Mouse (Mus musculus) midbrain, embryonic 14.5 days (tissue): ENCODE data around the gene Cd207. TPM values are rescaled to one million over a fixed set of nuclear protein-coding genes. Genes with fewer than 3 reads are reported as not detected.

Experiments used
- ATAC-seq: fragments of 200-750 bp; cut with Nextera tagmentation; 2 replicates; pipeline ENCODE4 v1.8.0; 2017; ENCODE audit warnings: moderate number of reproducible peaks, moderate library complexity; ENCODE audit not compliant: low FRiP score, low TSS enrichment
- DNase-seq: peaks from one replicate; pipeline ENCODE4 v3.0.0-alpha.2; 2015
- H3K27ac ChIP-seq: fragments of 300-500 bp; sonication (generic); replicated peaks from 2 replicates; pipeline ENCODE4 v1.5.1; 2014; ENCODE audit warnings: mild to moderate bottlenecking, low read depth, low read length, moderate library complexity
- H3K27me3 ChIP-seq: fragments of 300-500 bp; sonication (generic); 2 replicates; pipeline ENCODE4 v1.6.1; 2014; ENCODE audit warnings: low read length, control low read depth, mixed read lengths; ENCODE audit not compliant: control insufficient read depth, insufficient read depth
- H3K36me3 ChIP-seq: fragments of 300-500 bp; sonication (generic); 2 replicates; pipeline ENCODE4 v1.6.1; 2014; ENCODE audit warnings: low read length, control low read depth; ENCODE audit not compliant: control insufficient read depth, insufficient read depth
- H3K4me1 ChIP-seq: fragments of 300-500 bp; sonication (generic); 2 replicates; pipeline ENCODE4 v1.6.1; 2014; ENCODE audit warnings: mild to moderate bottlenecking, antibody characterized with exemption, low read length, control low read depth; ENCODE audit not compliant: control insufficient read depth, insufficient read depth
- H3K4me2 ChIP-seq: fragments of 300-500 bp; sonication (generic); 2 replicates; pipeline ENCODE4 v1.6.1; 2014; ENCODE audit warnings: mild to moderate bottlenecking, low read length, moderate library complexity
- H3K4me3 ChIP-seq: fragments of 300-500 bp; sonication (generic); replicated peaks from 2 replicates; pipeline ENCODE4 v1.5.1; 2014; ENCODE audit warnings: low read depth, low read length
- H3K9ac ChIP-seq: fragments of 300-500 bp; sonication (generic); replicated peaks from 2 replicates; pipeline ENCODE4 v1.6.1; 2014; ENCODE audit warnings: mild to moderate bottlenecking, low read length, moderate library complexity
- H3K9me3 ChIP-seq: fragments of 300-500 bp; sonication (generic); 2 replicates; pipeline ENCODE4 v1.6.1; 2016; ENCODE audit warnings: low read length, control low read depth, mixed read lengths; ENCODE audit not compliant: control insufficient read depth
- WGBS: fragments of 180-500 bp; shearing (Covaris S2); extraction: QIAGEN DNeasy Blood & Tissue Kit; methylation state at CpG from one replicate; pipeline ENCODE4 v1.1.7; 2014; 5-methylcytosine and 5-hydroxymethylcytosine counted together
- polyA plus RNA-seq: library from polyadenylated mRNA; unstranded; fragments of >200 nt; fragmentation: Nextera tagmentation; extraction: Ambion mirVana; gene quantifications from 2 replicates; pipeline ENCODE4 v1.2.1, GENCODE M21; 2014

Gene Cd207
- polyA plus RNA-seq, 1 experiment from 2014 or later = not detected

DNA sequence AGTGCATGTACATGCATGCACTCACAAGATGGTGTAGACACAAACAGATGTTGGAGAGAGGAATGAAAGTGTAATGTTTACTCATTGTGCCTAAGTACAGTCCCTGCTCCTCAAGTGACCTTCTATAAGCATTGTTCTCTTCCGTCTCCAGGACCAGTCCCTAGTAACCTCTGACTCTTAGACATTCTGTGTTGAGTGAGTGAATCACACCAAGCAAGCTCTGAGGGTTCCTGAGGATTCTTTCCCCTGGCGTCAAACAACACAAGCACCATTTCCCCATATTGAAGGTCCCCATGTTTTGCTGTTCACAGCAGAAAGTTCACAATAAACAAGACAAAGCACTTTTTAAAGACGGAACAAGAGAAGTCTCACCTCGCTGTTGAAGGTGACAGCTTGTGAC is 45.8 kb downstream of the Cd207 start:
- Histone ChIP-seq H3K27me3 (no peaks in the 10 kb centered on the region), H3K9me3 (no peaks in the 10 kb centered on the region), H3K27ac (no peak overlapping the region), H3K4me2 (no peak overlapping the region), H3K4me1 (no peaks in the 10 kb centered on the region), H3K36me3 (no peaks in the 10 kb centered on the region), H3K9ac (no peak overlapping the region), H3K4me3 (no peak overlapping the region)
- no peak for ATAC-seq
- WGBS = 82% methylated on average over 4 of the region's 4 CpGs
- no peak for DNase-seq

DNA sequence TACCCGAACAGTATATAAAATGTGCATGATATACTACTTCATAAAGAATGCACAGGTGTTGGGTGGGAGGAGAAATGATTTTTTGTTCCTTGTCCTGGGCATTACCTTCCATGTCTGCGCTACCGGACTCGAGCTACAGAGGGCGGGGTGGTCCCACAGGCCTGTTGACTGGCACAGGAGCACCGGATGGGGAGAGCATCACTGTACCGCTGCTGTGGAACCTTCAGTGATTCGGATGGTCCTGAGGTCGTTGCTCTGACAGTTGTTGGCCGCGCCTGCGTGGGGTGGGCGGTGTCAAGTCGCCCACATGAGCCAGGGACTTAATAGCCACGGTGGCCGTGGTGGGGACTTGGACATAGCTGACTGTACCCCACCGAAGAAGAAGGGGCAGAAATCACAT is 50.9 kb downstream of the Cd207 start:
- Histone ChIP-seq H3K9me3 (no peaks in the 10 kb centered on the region), H3K27me3 (no peaks in the 10 kb centered on the region), H3K4me1 (no peaks in the 10 kb centered on the region), H3K9ac (no peak overlapping the region), H3K27ac (no peak overlapping the region), H3K4me2 (no peak overlapping the region), H3K36me3 (no peaks in the 10 kb centered on the region), H3K4me3 (no peak overlapping the region)
- WGBS = 73% methylated on average over 17 of the region's 17 CpGs
- ATAC-seq (no peak), DNase-seq (no peak)

Other genes with a start within 250 kb of the Cd207 start
- 50.0 and 56.0 TPM in 2 replicates for gene Tet3, start 218.8 kb downstream of the Cd207 start, polyA plus RNA-seq
- gene Dguok, start 170.9 kb downstream of the Cd207 start, polyA plus RNA-seq = 66.6 and 68.5 TPM in 2 replicates
- gene Actg2, start 141.6 kb downstream of the Cd207 start, polyA plus RNA-seq = 2.3 TPM in 1 of 2 replicates, not detected in the other
- gene Stambp, start 105.1 kb downstream of the Cd207 start, polyA plus RNA-seq = 63.6 and 64.4 TPM in 2 replicates
- 0.25 TPM in 1 of 2 replicates, not detected in the other for gene Clec4f, start 21.7 kb downstream of the Cd207 start, polyA plus RNA-seq
- 0.22 TPM in 1 of 2 replicates, not detected in the other for gene Vax2, start 33.4 kb upstream of the Cd207 start, polyA plus RNA-seq
- 0.18 TPM in 1 of 2 replicates, not detected in the other for gene Atp6v1b1, start 65.1 kb upstream of the Cd207 start, polyA plus RNA-seq
- 0.19 and 0.37 TPM in 2 replicates for gene Ankrd53, start 84.8 kb upstream of the Cd207 start, polyA plus RNA-seq
- 59.0 and 62.3 TPM in 2 replicates for gene Tex261, start 98.0 kb upstream of the Cd207 start, polyA plus RNA-seq
- 85.8 and 100 TPM in 2 replicates for gene Nagk, start 117.1 kb upstream of the Cd207 start, polyA plus RNA-seq
- gene Paip2b, start 153.9 kb upstream of the Cd207 start, polyA plus RNA-seq = 25.7 and 35.4 TPM in 2 replicates
- 108 and 110 TPM in 2 replicates for gene Zfp638, start 189.3 kb upstream of the Cd207 start, polyA plus RNA-seq